Mouse (Mus musculus) WW6 (cell line): ENCODE measurements around the gene Gm3259.
"Not testable (repeated sequence)": the region's sequence is repeated elsewhere in the genome, so short reads cannot be mapped to it uniquely, and the experiment has no call there.

Source experiments
- DNase-seq: peaks from one replicate; pipeline ENCODE4 v3.0.0-alpha.2; 2013; ENCODE audit warnings: low read depth, low spot score

Gene Gm3259

DNA sequence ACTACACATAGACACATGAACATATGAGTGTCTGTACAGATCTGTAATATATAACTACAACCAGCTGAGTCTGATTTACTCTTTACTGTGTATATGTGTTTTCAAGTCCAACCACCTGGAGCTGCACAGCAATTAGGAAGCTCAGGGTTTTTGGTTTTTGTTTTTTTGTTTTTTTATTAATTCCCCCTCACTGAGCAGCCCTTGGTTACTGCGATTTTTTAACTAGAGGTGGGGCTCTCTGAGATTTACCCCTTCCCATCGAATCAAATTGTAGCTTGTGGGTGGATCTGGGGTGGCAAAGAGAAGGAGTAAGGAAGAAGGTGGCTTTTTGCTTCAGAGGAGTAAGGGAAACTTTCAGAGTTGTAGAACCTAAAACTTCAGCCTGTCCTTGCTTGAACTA lies at the start of gene Gm3259:
Gene Gm3259 (plus strand): TSS at position 301 of the 400 bp plus-strand sequence.
- not testable (repeated sequence) for DNase-seq

DNA sequence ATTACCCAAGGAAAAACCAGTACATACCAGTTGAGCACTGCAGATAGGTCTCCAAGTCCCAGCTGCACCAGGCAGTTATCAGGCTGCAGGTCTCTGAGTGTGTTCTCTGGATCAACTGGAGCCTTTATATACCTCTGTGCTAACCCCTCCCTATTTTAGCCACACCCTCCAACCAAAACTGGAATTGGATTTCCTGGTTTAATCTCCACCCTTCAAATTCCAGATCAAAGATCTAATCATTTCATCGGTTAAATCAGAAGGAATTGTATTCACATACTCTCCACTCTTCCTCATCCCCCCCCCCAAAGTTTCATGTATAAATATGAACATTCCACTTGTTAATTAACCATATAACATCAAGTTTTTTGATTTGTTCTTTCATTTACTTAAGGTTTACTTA lies 33.0 kb upstream of the Gm3259 start, which contains the start of gene Gm10424:
Gene Gm10424 (minus strand): TSS at position 101 of the 400 bp plus-strand sequence.
- DNase-seq: not testable (repeated sequence)
